Comparison of ENCODE assay signal across 24 mouse cellular contexts in genomic region chr10:4380748-4381147, GRCm38 (mm10).
"Had no signal": no experiment of that assay in that cellular context is flagged by ENCODE, and none has a peak within 500 bp of the region (broad histone marks: within the 10 kb centered on the region; RNA-seq: fewer than 3 reads in every experiment).

No protein-coding gene starts in this region.

- ATAC-seq: hindbrain, postnatal 0 days; intestine, embryonic 16.5 days; liver, postnatal 0 days had no signal

- H3K27me3 ChIP-seq: heart, embryonic 12.5 days; hindbrain, embryonic 13.5 days; hindbrain, embryonic 15.5 days; kidney, embryonic 15.5 days; limb, embryonic 12.5 days; liver, embryonic 13.5 days; liver, embryonic 15.5 days had no signal

- H3K4me1 ChIP-seq: hindbrain, embryonic 15.5 days had no signal

- H3K9me3 ChIP-seq: heart, embryonic 10.5 days; heart, embryonic 12.5 days; hindbrain, embryonic 13.5 days; hindbrain, embryonic 15.5 days; kidney, embryonic 15.5 days; limb, embryonic 10.5 days; limb, embryonic 12.5 days; liver, embryonic 13.5 days; liver, embryonic 15.5 days had no signal

- H3K4me2 ChIP-seq: heart, embryonic 12.5 days; hindbrain, embryonic 13.5 days; hindbrain, embryonic 15.5 days; kidney, embryonic 15.5 days; limb, embryonic 12.5 days; liver, embryonic 11.5 days; liver, embryonic 13.5 days; liver, embryonic 15.5 days had no signal

- H3K36me3 ChIP-seq: heart, embryonic 10.5 days; heart, embryonic 12.5 days; hindbrain, embryonic 13.5 days; hindbrain, embryonic 15.5 days; kidney, embryonic 15.5 days; limb, embryonic 10.5 days; limb, embryonic 12.5 days; liver, embryonic 13.5 days; liver, embryonic 15.5 days had no signal

- DNase-seq: gastrocnemius, postnatal 14 days; gastrocnemius, postnatal 36 days; heart, adult 18-20 months; heart, postnatal 10 days; heart, postnatal 36 days; kidney, adult 11 months; kidney, adult 9 months; kidney, postnatal 25 days; layer of hippocampus, adult 9-11 months; layer of hippocampus, postnatal 36 days; liver; liver, embryonic 13.5 days; liver, postnatal 0 days had no signal

- H3K27ac ChIP-seq: heart, embryonic 10.5 days; hindbrain, embryonic 13.5 days; hindbrain, embryonic 15.5 days; hindbrain, postnatal 0 days; kidney, embryonic 15.5 days; limb, embryonic 10.5 days; limb, embryonic 12.5 days; liver, embryonic 13.5 days; liver, embryonic 15.5 days had no signal

- H3K9ac ChIP-seq: heart, embryonic 12.5 days; hindbrain, embryonic 13.5 days; hindbrain, embryonic 15.5 days; kidney, embryonic 15.5 days; limb, embryonic 12.5 days; liver, embryonic 13.5 days; liver, embryonic 15.5 days; liver, postnatal 0 days had no signal

- H3K4me3 ChIP-seq: heart, embryonic 10.5 days; heart, embryonic 12.5 days; hindbrain, embryonic 13.5 days; hindbrain, embryonic 15.5 days; kidney, embryonic 15.5 days; limb, embryonic 10.5 days; limb, embryonic 12.5 days; liver, embryonic 13.5 days; liver, embryonic 15.5 days had no signal
